Mouse (Mus musculus) heart, adult 9 months (tissue): Measurements from ENCODE around the gene Cdk2.
"Not testable (repeated sequence)": the region's sequence is repeated elsewhere in the genome, so short reads cannot be mapped to it uniquely, and the experiment has no call there.

Experiments
- DNase-seq, 2 experiments: peaks; one replicate each; pipeline ENCODE4 v3.0.0; 2022; ENCODE audit warnings: low spot score in 2 of 2

The Cdk2 gene

GRCm38 (mm10) chr10:128704491-128705316 lies at the start of gene Cdk2:
Gene Cdk2 (minus strand): TSS chr10:128705031.
- DNase-seq = peak; percentile 90 to 92

DNA sequence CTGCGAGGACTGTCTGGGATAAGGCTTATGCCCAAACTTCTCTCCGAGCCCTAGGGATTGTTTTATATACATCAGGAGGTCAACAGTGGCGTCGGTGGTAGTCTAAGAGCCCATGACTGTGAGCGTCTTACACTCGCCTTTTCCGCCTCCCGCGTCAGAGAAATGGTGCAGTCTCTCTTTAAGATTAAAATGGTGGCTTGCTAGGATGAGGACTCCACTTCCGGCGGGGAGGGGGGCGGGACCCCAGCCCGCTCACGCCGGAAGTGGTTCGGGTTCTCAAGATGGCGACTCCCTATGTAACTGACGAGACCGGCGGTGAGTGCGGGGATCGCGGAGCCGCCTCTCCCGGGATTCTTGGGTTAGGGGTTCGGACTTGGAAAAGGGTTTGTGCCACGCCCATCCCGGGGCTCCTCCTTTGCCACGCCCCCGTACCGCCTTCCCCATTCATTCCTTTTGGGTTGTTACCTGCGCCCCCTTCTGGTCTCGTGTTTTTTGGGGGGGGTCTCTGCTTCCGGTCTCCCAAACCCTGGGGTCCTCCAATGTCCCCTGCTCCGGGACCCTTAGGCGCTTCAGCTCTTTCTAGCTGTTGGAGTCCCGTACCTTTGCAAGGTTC lies 43.5 kb upstream of the Cdk2 start:
- DNase-seq = peak; percentile 74 to 78

DNA sequence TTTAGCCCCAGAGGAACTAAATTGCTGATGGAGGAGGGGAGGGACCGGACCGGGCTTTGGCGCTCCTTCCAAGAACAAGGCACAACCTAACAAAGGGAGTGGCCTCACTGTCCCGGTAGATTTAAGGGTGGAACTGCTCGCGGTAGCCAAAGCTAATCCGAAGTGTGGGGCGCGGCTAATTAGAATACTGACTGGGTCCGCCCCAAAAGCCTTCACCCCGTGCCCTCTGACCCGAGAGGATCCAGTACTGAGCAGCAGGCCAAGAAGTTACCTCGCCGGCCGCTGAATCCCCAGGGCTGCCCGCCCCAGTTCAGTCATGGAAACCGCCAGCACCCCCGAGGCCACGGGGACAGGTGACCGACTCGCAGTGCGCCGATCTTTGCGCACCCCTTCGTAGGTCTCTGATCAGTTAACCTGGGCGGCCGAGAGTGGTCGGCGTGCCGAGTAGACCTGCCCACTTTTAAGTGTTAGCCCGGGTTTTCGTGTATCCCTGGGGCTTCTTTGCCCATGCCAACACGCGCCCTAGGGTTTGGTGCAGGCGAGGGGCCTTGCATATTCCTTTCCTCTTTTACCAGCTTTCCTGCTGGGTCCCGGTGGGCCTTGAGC lies 42.9 kb upstream of the Cdk2 start, which contains the start of gene Pym1:
TSS of gene Pym1 (plus strand) at position 244 of the 606 bp plus-strand sequence.
- peak; percentile 85 to 89 for DNase-seq

DNA sequence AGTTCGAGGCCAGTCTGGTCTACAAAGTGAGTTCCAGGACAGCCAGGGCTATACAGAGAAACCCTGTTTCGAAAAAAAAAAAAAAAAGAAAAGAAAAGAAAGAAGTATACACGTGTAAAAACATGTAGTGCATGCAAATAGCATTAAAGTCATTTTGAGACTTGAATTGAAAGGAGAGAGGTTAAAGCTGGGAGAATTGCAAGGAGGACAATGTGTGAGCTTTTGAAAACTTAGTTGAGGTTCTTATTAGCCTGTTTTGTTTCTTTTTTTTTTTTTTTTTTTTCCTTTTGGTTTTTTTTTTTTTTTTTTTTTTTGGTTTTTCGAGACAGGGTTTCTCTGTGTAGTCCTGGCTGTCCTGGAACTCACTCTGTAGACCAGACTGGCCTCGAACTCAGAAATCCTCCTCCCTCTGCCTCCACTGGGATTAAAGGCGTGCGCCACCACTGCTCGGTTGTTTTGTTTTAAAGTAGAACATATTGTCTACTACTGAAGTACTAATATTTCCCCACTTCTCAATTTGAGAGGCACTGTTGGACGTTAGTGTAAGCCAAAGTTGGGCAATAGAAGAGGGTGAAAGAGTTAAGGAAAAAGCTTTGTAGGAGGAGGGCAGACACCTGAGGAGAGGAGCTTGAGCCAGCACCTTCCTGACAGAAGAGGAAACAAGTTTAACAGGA lies 42.3 kb upstream of the Cdk2 start:
- DNase-seq = no peak

- peak; percentile 37 to 72 for DNase-seq
These were observed 41.2 kb upstream of the Cdk2 start for GRCm38 (mm10) chr10:128745946-128746613.

GRCm38 (mm10) chr10:128744680-128745601 lies 40.1 kb upstream of the Cdk2 start, which contains the start of gene Dgka:
Gene Dgka (minus strand): TSS chr10:128744855.
- peak; percentile 13 to 21 for DNase-seq

- DNase-seq = no peak
These were observed 39.4 kb upstream of the Cdk2 start for GRCm38 (mm10) chr10:128744211-128744610.

DNA sequence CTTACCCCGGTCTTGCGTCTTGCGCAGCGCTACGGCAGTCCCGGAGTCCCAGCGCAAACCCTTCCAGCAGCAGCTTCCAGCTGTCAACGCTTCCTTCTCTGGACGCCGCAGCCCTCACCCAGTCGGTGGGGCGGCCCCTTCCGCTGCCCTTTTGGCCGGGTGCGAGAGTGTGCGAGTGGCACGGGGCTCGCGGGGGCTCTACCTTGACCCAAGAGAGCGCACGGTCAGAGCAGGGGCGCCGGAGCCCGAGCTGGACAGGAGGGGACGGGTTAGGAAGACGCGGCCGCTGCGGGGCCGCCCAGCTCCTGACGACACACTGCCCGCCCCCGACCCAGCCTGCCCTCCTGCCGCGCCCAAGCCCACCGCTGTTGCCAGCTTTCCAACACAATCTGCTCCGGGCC lies 39.0 kb upstream of the Cdk2 start:
- peak; percentile 74 to 75 for DNase-seq

DNA sequence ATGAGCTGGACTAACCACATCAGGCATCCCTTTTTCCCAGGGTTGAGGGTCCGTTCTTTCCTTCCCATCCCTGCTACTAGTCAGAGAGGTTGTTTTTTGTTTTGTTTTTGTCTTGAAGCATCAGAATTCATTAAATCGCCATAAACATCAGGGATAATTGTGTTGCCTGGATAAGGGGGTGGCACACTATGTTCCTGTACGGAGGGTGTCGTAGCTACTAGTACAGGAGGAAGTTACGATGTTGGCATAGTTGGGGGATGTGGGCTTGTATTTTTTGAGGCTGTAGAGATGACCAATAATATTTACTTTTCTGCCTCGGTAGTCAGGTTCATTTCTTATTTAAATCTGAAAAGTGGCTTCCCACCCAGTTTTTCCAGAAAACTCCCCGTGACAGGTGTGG lies 38.4 kb upstream of the Cdk2 start:
- peak; percentile 13 to 27 for DNase-seq

- no peak for DNase-seq
These were observed 37.8 kb upstream of the Cdk2 start for GRCm38 (mm10) chr10:128742616-128743015.

DNA sequence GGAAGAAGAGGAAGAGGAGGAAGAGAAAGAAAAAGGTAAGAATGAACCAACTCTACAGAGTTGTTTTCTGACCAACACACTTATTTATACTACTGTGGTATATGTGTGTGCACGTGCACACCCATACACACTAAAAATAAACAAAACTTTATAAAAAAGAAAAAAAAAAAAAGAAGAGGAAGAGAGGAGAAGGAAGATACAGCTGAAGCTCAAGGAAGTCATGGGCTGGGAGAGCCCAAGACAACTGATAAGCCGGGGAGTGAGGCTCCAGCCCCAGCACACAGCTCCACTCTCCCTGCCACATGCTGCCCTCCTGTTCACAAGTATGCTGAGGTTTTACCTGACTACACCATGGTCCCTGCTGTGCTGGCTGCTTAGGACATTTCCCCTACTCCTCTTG lies 35.5 kb upstream of the Cdk2 start:
- no peak for DNase-seq

- no peak for DNase-seq
These were observed 32.6 kb upstream of the Cdk2 start for GRCm38 (mm10) chr10:128737435-128737834.

- no peak for DNase-seq
These were observed 27.2 kb upstream of the Cdk2 start for GRCm38 (mm10) chr10:128731992-128732391.

DNA sequence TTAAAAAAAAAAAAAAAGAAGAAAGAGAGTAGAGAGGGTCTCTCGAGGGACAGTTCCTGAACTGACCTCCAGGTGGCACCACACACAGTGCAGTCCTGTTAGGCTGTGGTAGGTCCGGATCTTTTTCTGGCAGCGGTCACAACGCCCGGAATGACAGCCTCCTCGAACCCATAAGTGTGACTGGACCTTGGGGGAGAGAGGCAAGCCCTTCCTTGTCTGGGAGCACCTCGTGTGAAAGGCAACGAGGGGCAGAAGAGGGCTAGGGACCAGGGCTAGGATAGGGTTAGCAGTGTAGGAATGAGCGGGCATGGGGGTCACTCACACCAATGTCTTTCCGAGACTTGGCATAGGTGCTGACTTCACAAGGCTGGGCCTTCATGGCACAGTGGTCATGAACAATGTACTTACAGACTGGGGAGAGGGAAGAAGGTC lies 26.2 kb upstream of the Cdk2 start:
- DNase-seq = peak; percentile 47 to 61

DNA sequence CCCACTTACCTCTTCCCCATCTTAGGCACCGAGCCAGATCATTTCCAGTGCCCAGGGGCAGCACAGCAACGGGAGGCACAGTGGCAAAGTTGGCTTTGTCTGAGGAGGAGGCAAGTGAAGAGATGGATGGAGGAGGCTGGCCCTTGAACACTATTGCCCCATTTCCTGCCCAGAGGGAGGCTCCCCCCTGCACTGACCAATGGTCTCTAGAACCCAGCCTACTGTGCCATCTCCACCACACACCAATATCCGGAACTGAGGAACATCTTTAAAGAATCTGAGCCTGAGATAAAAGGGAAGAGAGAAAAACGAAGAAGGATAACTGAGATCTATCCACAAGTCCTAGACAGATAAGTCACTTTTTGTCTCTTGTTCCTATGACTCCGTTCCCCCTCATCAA lies 23.2 kb upstream of the Cdk2 start:
- DNase-seq = no peak

DNA sequence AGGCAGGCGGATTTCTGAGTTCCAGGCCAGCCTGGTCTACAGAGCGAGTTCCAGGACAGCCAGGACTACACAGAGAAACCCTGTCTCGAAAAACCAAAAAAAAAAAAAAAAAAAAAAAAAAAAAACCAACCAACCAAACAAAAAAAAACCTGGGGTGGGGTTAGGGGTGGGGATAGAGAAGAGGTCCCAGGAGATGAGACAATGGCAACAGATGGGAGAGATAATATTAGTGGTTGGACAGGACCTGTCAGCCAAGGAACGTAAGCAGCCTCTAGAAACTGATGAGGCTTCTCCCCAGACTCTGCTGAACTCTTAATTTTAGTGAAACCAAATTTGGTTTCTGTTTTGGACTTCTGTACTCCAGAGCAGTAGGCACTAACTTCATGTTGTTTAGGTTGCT lies 20.6 kb upstream of the Cdk2 start:
- DNase-seq = not testable (repeated sequence)

GRCm38 (mm10) chr10:128715559-128716537 lies 11.0 kb upstream of the Cdk2 start:
- no peak for DNase-seq

GRCm38 (mm10) chr10:128711318-128711717 lies 6.5 kb upstream of the Cdk2 start:
- DNase-seq = not testable (repeated sequence)

DNA sequence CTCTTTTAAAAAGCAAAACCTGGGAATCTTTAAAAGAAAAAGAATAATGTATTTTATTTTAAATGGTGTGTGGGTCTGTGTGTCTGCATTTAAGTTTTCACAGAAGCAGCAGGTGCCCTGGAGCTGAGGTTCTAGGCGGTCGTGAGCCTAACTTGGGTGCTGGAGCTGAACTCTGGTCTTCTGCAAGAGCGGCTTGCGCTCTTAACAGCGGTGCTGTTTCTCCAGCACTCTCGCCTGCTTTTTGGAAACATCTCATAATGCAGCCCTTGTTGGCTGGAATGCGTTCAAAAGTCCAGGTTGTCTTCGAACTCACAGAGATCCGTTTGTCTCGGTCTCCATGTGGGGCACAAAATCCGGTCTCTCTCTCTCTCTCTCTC lies 474 bp upstream of the Cdk2 start:
- peak in 1 of 2 experiments; percentile 12 for DNase-seq
